Mouse (Mus musculus): Measurements from ENCODE around the gene Evx1. TPM values are rescaled to one million over a fixed set of nuclear protein-coding genes. Genes with fewer than 3 reads are reported as not detected.
"Not testable (repeated sequence)": the region's sequence is repeated elsewhere in the genome, so short reads cannot be mapped to it uniquely, and the experiment has no call there.

The Evx1 gene
- polyA plus RNA-seq, 1 experiment from 2014 or later: not detected

- ATAC-seq: no peak
- H3K27me3 ChIP-seq: peaks cover 20% of the 10 kb centered on the region
- in situ Hi-C loops (cut with MboI; ENCODE audit: low pct_unique_long_range_greater_than_20kb): no loop called here
- TF ChIP-seq CTCF (IDR thresholded peaks at IDR 0.05): no peak
- DNase-seq (ENCODE audit: low read depth, low spot score): no peak
- CTCF ChIA-PET: no interaction called here
- POLR2A ChIA-PET: no interaction called here
Observed at GRCm38 (mm10) chr6:52320966-52321825, 7.9 kb downstream of the Evx1 start.

- in situ Hi-C loops (cut with MboI; ENCODE audit: low pct_unique_long_range_greater_than_20kb): no loop called here
- ChIA-PET POLR2A (no interaction called here), CTCF (no interaction called here)
- no peak for ATAC-seq
- peaks cover 20% of the 10 kb centered on the region for H3K27me3 ChIP-seq
- no peak for TF ChIP-seq CTCF (IDR thresholded peaks at IDR 0.05)
- DNase-seq (ENCODE audit: low read depth, low spot score): no peak
Observed at GRCm38 (mm10) chr6:52321826-52322315, 8.6 kb downstream of the Evx1 start.

GRCm38 (mm10) chr6:52322721-52323215 lies 9.5 kb downstream of the Evx1 start:
- ChIA-PET CTCF (no interaction called here), POLR2A (no interaction called here)
- ATAC-seq: no peak
- in situ Hi-C loops (cut with MboI; ENCODE audit: low pct_unique_long_range_greater_than_20kb): no loop called here
- TF ChIP-seq CTCF (IDR thresholded peaks at IDR 0.05): no peak
- DNase-seq (ENCODE audit: low read depth, low spot score): no peak
- H3K27me3 ChIP-seq: peaks cover 20% of the 10 kb centered on the region

- H3K27me3 ChIP-seq: peaks cover 20% of the 10 kb centered on the region
- no peak for TF ChIP-seq CTCF (IDR thresholded peaks at IDR 0.05)
- ChIA-PET POLR2A (no interaction called here), CTCF (no interaction called here)
- in situ Hi-C loops (cut with MboI; ENCODE audit: low pct_unique_long_range_greater_than_20kb): no loop called here
- ATAC-seq (no peak), DNase-seq (ENCODE audit: low read depth, low spot score) (no peak)
Observed at GRCm38 (mm10) chr6:52323292-52323691, 10.0 kb downstream of the Evx1 start.

GRCm38 (mm10) chr6:52324061-52324460 lies 10.8 kb downstream of the Evx1 start:
- in situ Hi-C loops (cut with MboI; ENCODE audit: low pct_unique_long_range_greater_than_20kb): no loop called here
- no peak for DNase-seq (ENCODE audit: low read depth, low spot score)
- TF ChIP-seq CTCF (IDR thresholded peaks at IDR 0.05): no peak
- ATAC-seq: no peak
- ChIA-PET POLR2A (no interaction called here), CTCF (interaction anchor here (0.9 to 1.7 kb wide), 2 partner anchors 25 to 30 kb away, joined by 3 to 5 read pairs; no protein-coding TSS in a partner anchor)
- peaks cover 20% of the 10 kb centered on the region for H3K27me3 ChIP-seq

- in situ Hi-C loops (cut with MboI; ENCODE audit: low pct_unique_long_range_greater_than_20kb); H3K27me3 ChIP-seq; DNase-seq (ENCODE audit: low read depth, low spot score); ATAC-seq; POLR2A ChIA-PET; CTCF ChIA-PET: not testable (repeated sequence)
Observed at GRCm38 (mm10) chr6:52346816-52347215, 33.5 kb downstream of the Evx1 start.

GRCm38 (mm10) chr6:52366021-52366420 lies 52.7 kb downstream of the Evx1 start:
- POLR2A ChIA-PET: no interaction called here
- CTCF ChIA-PET: no interaction called here
- in situ Hi-C loops (cut with MboI; ENCODE audit: low pct_unique_long_range_greater_than_20kb): no loop called here
- no peaks in the 10 kb centered on the region for H3K27me3 ChIP-seq
- ATAC-seq (no peak), DNase-seq (ENCODE audit: low read depth, low spot score) (no peak)
- no peak for TF ChIP-seq CTCF (IDR thresholded peaks at IDR 0.05)

GRCm38 (mm10) chr6:52366533-52366932 lies 53.2 kb downstream of the Evx1 start:
- no peaks in the 10 kb centered on the region for H3K27me3 ChIP-seq
- in situ Hi-C loops (cut with MboI; ENCODE audit: low pct_unique_long_range_greater_than_20kb): no loop called here
- DNase-seq (ENCODE audit: low read depth, low spot score): no peak
- ChIA-PET POLR2A (no interaction called here), CTCF (no interaction called here)
- TF ChIP-seq CTCF (IDR thresholded peaks at IDR 0.05): no peak
- ATAC-seq: no peak

GRCm38 (mm10) chr6:52367067-52367466 lies 53.8 kb downstream of the Evx1 start:
- no peaks in the 10 kb centered on the region for H3K27me3 ChIP-seq
- ChIA-PET POLR2A (no interaction called here), CTCF (no interaction called here)
- in situ Hi-C loops (cut with MboI; ENCODE audit: low pct_unique_long_range_greater_than_20kb): no loop called here
- DNase-seq (ENCODE audit: low read depth, low spot score): no peak
- ATAC-seq: no peak
- no peak for TF ChIP-seq CTCF (IDR thresholded peaks at IDR 0.05)

Other genes starting within 250 kb of the Evx1 start
- 3.6 TPM for gene Hoxa1, start 155.2 kb upstream of the Evx1 start, polyA plus RNA-seq (2021)
- gene Hoxa2, start 148.7 kb upstream of the Evx1 start, polyA plus RNA-seq (2021): 2.8 TPM
- 1.6 TPM for gene 5730596B20Rik, start 136.0 kb upstream of the Evx1 start, polyA plus RNA-seq (2021)
- gene Hoxa4, start 121.7 kb upstream of the Evx1 start, polyA plus RNA-seq (2021): 2.5 TPM
- gene Hoxa5, start 108.9 kb upstream of the Evx1 start, polyA plus RNA-seq (2021): 21.4 TPM
- 13.5 TPM for gene Hoxa6, start 104.8 kb upstream of the Evx1 start, polyA plus RNA-seq (2021)
- 12.3 TPM for gene Hoxa3, start 100.2 kb upstream of the Evx1 start, polyA plus RNA-seq (2021)
- gene Gm28308, start 100.2 kb upstream of the Evx1 start, polyA plus RNA-seq (2021): 8.7 TPM
- gene Hoxa7, start 91.6 kb upstream of the Evx1 start, polyA plus RNA-seq (2021): 51.6 TPM
- gene Hoxa9, start 82.4 kb upstream of the Evx1 start, polyA plus RNA-seq (2021): 76.7 TPM
- 104 TPM for gene Hoxa10, start 72.6 kb upstream of the Evx1 start, polyA plus RNA-seq (2021)
- gene Hoxa11, start 67.7 kb upstream of the Evx1 start, polyA plus RNA-seq (2021): 19.3 TPM
- gene Hoxa13, start 52.6 kb upstream of the Evx1 start, polyA plus RNA-seq (2021): 12.4 TPM

Data from Patski (cell line).